Mouse (Mus musculus): ENCODE measurements around the gene Clstn3. TPM values are rescaled to one million over a fixed set of nuclear protein-coding genes. Genes with fewer than 3 reads are reported as not detected.
"Not testable (repeated sequence)": the region's sequence is repeated elsewhere in the genome, so short reads cannot be mapped to it uniquely, and the experiment has no call there.

The Clstn3 gene
- polyA plus RNA-seq, 1 experiment from 2014 or later, result 7.6 TPM

- Histone ChIP-seq H3K4me2 (no peak overlapping the region), H3K9ac (ENCODE audit: low read depth, low read length) (no peak overlapping the region), H3K4me3 (ENCODE audit: low read depth, low read length) (no peak overlapping the region), H3K4me1 (replicated peaks; ENCODE audit: control insufficient read depth, insufficient read depth, low read length) (no peaks in the 10 kb centered on the region), H3K27me3 (replicated peaks; ENCODE audit: control insufficient read depth, insufficient read depth, low read length) (no peaks in the 10 kb centered on the region), H3K36me3 (ENCODE audit: control insufficient read depth, insufficient read depth, low read length) (peaks cover 21% of the 10 kb centered on the region), H3K9me3 (ENCODE audit: control insufficient read depth, low read length) (no peaks in the 10 kb centered on the region), H3K27ac (ENCODE audit: low read depth, low read length) (no peak overlapping the region)
- 0 out of 2 replicates have a peak, but pooled peaks have one; percentile 36 for ATAC-seq (replicated peaks; ENCODE audit: low FRiP score)
- DNase-seq (ENCODE audit: low spot score), result no peak
Measured at GRCm38 (mm10) chr6:124407180-124407579, 57.4 kb downstream of the Clstn3 start.

GRCm38 (mm10) chr6:124406326-124406725 lies 58.3 kb downstream of the Clstn3 start:
- DNase-seq (ENCODE audit: low spot score) (no peak), ATAC-seq (replicated peaks; ENCODE audit: low FRiP score) (no peak)
- Histone ChIP-seq H3K36me3 (ENCODE audit: control insufficient read depth, insufficient read depth, low read length) (peaks cover 19% of the 10 kb centered on the region), H3K27ac (ENCODE audit: low read depth, low read length) (no peak overlapping the region), H3K27me3 (replicated peaks; ENCODE audit: control insufficient read depth, insufficient read depth, low read length) (no peaks in the 10 kb centered on the region), H3K4me3 (ENCODE audit: low read depth, low read length) (no peak overlapping the region), H3K9ac (ENCODE audit: low read depth, low read length) (no peak overlapping the region), H3K4me2 (no peak overlapping the region), H3K4me1 (replicated peaks; ENCODE audit: control insufficient read depth, insufficient read depth, low read length) (no peaks in the 10 kb centered on the region), H3K9me3 (ENCODE audit: control insufficient read depth, low read length) (no peaks in the 10 kb centered on the region)
- WGBS, result 92% methylated on average over 10 of the region's 10 CpGs

- Histone ChIP-seq H3K27ac (ENCODE audit: low read depth, low read length) (no peak overlapping the region), H3K4me1 (replicated peaks; ENCODE audit: control insufficient read depth, insufficient read depth, low read length) (no peaks in the 10 kb centered on the region), H3K4me2 (no peak overlapping the region), H3K9me3 (ENCODE audit: control insufficient read depth, low read length) (no peaks in the 10 kb centered on the region), H3K36me3 (ENCODE audit: control insufficient read depth, insufficient read depth, low read length) (peaks cover 58% of the 10 kb centered on the region), H3K9ac (ENCODE audit: low read depth, low read length) (no peak overlapping the region), H3K4me3 (ENCODE audit: low read depth, low read length) (no peak overlapping the region), H3K27me3 (replicated peaks; ENCODE audit: control insufficient read depth, insufficient read depth, low read length) (no peaks in the 10 kb centered on the region)
- DNase-seq (ENCODE audit: low spot score) (no peak), ATAC-seq (replicated peaks; ENCODE audit: low FRiP score) (0 out of 2 replicates have a peak, but pooled peaks have one; percentile 18)
- WGBS, result 91% methylated on average over 6 of the region's 6 CpGs
Measured at GRCm38 (mm10) chr6:124399738-124400137, 64.9 kb downstream of the Clstn3 start.

GRCm38 (mm10) chr6:124394991-124395390 lies 69.6 kb downstream of the Clstn3 start:
- not testable (repeated sequence) for H3K9me3 ChIP-seq (ENCODE audit: control insufficient read depth, low read length); H3K9ac ChIP-seq (ENCODE audit: low read depth, low read length); H3K4me3 ChIP-seq (ENCODE audit: low read depth, low read length); H3K4me2 ChIP-seq; H3K27me3 ChIP-seq (replicated peaks; ENCODE audit: control insufficient read depth, insufficient read depth, low read length); DNase-seq (ENCODE audit: low spot score); H3K27ac ChIP-seq (ENCODE audit: low read depth, low read length); H3K4me1 ChIP-seq (replicated peaks; ENCODE audit: control insufficient read depth, insufficient read depth, low read length); ATAC-seq (replicated peaks; ENCODE audit: low FRiP score)
- H3K36me3 ChIP-seq (ENCODE audit: control insufficient read depth, insufficient read depth, low read length), result peaks cover 32% of the 10 kb centered on the region
- 87% methylated on average over 3 of the region's 3 CpGs for WGBS

Other genes with a start within 250 kb of the Clstn3 start
- gene Vmn2r27, start 232.9 kb downstream of the Clstn3 start, polyA plus RNA-seq (2014; fragmentation: Nextera tagmentation; extraction: Ambion mirVana), result not detected in 2 replicates
- gene Cd163, start 160.1 kb downstream of the Clstn3 start, polyA plus RNA-seq (2014; fragmentation: Nextera tagmentation; extraction: Ambion mirVana), result not detected in 2 replicates
- 39.6 and 41.2 TPM in 2 replicates for gene Pex5, start 49.7 kb downstream of the Clstn3 start, polyA plus RNA-seq (2014; fragmentation: Nextera tagmentation; extraction: Ambion mirVana)
- gene C1rl, start 28.3 kb upstream of the Clstn3 start, polyA plus RNA-seq (2014; fragmentation: Nextera tagmentation; extraction: Ambion mirVana), result 4.1 and 4.4 TPM in 2 replicates
- gene C1ra, start 47.6 kb upstream of the Clstn3 start, polyA plus RNA-seq (2014; fragmentation: Nextera tagmentation; extraction: Ambion mirVana), result 2.8 and 2.9 TPM in 2 replicates
- gene C1s1, start 77.6 kb upstream of the Clstn3 start, polyA plus RNA-seq (2014; fragmentation: Nextera tagmentation; extraction: Ambion mirVana), result 12.0 and 12.7 TPM in 2 replicates
- not detected in 2 replicates for gene C1rb, start 105.5 kb upstream of the Clstn3 start, polyA plus RNA-seq (2014; fragmentation: Nextera tagmentation; extraction: Ambion mirVana)
- not detected in 2 replicates for gene C1s2, start 171.3 kb upstream of the Clstn3 start, polyA plus RNA-seq (2014; fragmentation: Nextera tagmentation; extraction: Ambion mirVana)
- 84.2 and 90.0 TPM in 2 replicates for gene Lpcat3, start 198.2 kb upstream of the Clstn3 start, polyA plus RNA-seq (2014; fragmentation: Nextera tagmentation; extraction: Ambion mirVana)
- gene Emg1, start 247.4 kb upstream of the Clstn3 start, polyA plus RNA-seq (2014; fragmentation: Nextera tagmentation; extraction: Ambion mirVana), result 311 and 329 TPM in 2 replicates
- 640 and 660 TPM in 2 replicates for gene Phb2, start 247.5 kb upstream of the Clstn3 start, polyA plus RNA-seq (2014; fragmentation: Nextera tagmentation; extraction: Ambion mirVana)

All from liver, embryonic 11.5 days (tissue).